Mouse (Mus musculus): ENCODE data around the gene Ppp1r14c. TPM values are rescaled to one million over a fixed set of nuclear protein-coding genes. Genes with fewer than 3 reads are reported as not detected.
"Not testable (repeated sequence)": the region's sequence is repeated elsewhere in the genome, so short reads cannot be mapped to it uniquely, and the experiment has no call there.

Gene Ppp1r14c
- total RNA-seq, 4 experiments from 2014 or later: 5.5 to 33.1 (median 13.5) TPM

DNA sequence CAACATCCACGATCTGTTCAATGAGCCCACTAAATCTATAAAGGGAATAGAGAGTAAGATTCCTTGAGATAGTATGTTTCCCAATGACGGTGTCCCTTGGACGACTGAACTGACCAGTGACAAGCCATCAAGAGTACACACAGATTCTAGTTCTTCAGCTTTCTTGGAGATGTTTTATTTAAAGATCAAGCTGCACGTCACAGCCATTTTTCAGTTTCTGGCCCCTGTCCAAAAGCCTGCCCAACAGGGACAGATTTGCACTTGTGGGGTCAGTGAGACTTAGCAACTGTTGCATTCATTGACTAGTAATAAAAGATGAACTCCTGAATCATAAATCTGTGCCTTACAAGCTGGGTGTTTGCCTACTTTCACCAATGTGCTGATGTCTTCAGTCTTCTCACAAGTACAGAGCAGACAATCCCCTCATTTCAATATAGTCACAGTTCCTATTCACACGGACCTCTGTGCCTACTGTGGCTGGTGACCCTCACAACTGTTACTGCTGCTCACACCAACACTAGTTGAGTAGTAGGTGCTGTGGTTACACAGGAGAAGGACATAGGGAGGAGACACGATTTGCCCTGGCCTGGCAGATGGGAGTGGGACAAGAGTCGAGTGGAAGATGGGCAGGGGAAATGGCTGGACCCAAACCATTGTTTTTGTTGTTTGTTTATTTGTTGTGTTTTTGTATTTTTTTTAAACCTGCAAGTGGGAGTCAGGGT lies 37.7 kb downstream of the Ppp1r14c start:
- peak; percentile 55 for DNase-seq

DNA sequence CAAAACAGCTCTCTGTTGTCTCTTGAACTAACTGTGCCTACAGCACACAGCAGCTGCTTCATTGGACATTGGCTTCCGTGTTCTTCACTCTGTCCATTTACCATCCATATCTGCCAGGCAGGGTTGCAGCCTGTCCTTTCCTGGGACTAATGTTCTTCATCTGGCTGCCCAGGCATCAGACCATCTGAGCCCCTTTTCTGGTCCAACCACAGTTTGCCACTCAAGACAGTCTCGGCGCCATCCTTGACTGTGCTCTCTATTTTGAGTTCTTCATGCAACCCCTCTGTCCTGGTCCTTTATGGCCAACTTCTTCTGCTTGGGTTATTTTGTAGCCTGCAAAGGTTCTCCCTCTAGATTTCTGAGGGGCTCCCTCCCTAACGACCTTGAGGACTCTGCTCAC lies 38.5 kb downstream of the Ppp1r14c start:
- DNase-seq: no peak

DNA sequence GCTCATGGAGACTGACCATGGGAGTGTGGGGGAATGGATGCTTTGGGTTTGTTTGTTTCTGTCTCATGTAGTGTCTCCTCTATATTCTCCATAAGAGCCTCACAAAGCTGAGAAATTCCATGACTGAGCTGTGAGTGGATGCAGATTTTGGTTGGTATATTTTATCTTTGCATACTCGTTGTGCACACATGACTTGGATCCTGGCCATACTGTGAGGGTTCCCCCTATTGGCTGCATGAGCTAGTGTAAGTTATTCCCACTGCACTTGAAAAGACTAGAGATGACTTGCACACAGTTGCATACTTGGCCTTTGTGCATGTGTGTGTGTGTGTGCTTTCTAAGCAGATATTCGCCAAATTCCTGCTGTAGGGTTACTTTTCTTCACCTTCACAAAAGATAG lies 40.4 kb downstream of the Ppp1r14c start:
- no peak for DNase-seq

DNA sequence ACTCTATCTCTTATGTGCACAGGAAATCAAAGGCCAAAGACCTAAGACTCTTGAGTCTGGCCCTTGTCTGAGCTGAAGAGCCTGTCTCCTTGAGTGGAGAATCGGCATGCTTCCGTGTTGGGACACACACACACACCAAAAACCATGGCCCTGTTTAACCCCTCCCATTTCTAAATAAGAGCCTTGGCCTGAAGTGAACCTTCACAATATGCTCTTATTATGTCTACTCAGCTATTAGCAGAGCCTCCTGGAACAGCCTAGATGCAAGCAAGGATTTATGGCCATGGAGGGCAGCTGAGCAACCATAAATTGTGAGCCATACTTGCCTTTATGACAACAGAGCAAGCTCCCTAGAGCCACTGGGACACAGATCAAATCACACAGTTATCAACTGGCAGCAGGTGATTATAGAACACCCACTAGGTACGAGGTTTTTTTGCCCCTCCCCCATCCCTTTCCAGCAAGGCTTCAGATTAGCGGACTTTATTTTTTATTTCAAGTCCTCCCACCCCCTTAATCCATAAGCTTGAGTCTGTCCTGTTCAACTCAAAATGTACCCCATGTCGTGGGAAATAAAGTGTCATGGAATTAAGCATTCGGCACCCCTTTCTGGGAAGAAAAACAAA lies 42.3 kb downstream of the Ppp1r14c start:
- peak; percentile 38 for DNase-seq

DNA sequence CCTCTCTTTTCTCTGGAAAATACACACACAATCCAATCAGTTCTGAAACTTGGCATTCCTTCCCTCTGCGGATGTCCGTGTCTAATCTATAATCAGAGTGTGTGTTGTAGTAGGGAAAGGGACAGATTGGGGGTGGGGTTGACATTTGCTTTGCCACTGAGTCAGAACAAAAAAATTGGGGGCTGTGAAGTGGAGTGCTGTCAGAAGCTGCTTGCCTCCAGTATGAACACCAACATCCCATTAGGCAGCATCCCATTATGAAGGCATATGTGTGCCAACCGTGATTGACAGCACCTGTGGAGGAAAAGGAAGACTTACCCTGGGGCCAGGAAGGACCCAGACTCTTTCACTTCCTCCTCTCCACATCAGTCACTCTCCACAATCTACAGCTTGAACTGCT lies 42.8 kb downstream of the Ppp1r14c start:
- no peak for DNase-seq

DNA sequence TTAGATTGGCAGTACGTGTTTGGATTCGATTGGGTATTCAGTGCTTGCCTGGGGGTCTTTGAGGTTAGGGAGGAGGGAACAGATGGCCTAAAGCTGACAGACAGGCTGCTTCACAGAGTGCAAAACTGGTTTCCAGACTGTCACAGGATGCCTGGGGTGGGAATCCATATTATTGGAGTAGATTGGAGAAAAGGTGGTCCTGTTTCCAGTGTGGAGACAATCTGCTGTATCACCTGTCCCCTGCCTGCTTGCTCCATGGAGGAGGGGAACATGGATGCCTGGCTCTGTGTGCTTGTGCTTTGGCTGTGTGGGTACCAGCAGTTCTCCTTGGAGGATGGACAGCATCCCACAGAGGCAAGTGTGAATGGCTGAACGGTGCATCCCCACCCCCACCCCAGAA lies 45.4 kb downstream of the Ppp1r14c start:
- DNase-seq: no peak

DNA sequence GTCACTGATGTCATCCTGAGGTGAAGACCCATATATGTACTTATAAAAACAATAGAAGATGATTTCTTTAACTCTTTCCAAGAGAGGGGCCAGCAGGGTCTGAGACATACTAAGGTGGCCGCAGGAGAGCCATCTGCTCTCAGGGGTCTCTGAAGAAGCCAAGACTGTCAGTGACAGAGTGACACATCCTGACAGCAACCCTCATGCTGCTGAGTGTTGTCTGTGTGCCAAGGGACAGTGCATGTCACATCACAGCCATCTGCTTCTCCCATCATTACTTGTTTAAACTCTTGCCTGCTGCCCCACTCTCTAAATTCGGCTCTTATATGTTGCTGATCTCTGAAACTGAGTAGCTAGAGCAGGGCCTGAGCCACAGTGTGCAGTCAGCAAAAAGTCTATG lies 45.8 kb downstream of the Ppp1r14c start:
- DNase-seq: no peak

DNA sequence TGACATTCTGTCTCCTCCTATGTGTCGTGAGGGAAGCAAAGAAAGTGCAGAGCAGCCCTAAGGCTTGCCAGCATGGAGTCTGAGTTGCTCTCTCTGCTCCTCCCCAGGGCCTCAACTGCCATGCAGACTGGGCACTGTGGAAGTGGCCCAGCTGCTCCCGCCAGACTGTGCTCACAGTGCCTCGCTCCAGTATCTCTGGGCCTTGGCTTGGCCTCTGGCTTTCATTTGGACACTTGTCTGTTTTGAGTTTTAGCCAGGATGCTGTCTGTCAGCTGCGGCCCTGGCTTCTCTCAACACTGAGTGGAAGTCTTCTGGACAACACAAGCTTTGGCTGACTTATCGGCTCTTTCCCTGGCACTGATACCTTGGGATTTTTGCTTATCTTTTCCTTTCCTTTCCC lies 49.0 kb downstream of the Ppp1r14c start:
- no peak for DNase-seq

DNA sequence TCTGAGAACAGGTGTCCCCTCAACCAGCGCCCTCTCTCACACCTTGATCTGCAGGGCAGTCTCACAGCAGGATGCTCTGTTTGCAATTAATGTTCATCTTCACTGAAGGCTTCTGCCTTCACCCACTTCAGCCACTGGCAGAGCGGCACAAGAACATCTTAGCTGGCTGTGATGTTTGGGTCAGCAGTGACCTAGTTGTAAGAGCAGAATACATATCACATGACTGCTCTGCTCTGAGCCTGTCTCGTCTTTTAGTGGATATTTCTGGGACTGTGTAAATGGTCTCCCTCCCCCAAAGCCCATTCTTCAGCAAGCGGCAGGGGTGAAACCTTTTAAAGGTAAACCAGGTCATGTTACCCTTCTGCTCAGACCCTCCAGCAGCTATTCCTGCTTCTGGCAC lies 50.7 kb downstream of the Ppp1r14c start:
- DNase-seq: no peak

DNA sequence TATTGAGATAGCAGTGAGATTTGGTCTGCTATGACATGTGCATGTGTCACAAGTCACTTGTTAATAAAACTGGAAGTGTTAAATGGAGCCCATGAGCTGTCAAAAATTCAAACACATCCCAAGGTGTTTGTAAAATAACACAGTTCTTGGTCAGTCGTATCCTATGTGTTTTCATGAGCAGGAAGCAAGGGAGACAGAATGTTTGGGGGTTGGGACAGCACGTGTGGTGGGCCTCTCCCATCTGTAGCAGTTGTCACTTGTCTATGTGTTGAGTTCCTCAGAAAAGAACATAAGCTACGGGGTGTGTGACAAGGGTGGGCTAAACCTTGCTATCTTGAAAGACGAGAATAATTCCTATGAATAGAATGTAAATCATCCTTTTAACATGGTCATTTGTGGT lies 51.6 kb downstream of the Ppp1r14c start:
- no peak for DNase-seq

DNA sequence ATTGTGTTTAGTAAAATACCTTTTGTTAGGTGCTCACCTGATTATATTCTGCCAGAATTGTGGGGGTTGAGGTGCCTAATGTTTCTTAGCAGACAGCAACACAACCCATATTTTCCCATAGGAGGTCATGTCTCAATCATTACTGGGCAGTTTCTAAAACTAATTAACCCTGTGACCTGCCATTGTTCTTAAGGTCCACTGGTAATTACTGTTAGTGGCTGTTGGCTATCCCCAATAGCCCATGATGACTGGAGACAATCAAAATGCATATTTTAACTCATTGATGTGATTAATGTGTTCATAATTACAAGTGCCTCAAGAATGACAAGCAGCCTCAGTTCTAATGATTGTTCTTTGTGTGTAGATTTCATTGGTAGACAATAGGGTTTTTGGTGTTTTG lies 58.2 kb downstream of the Ppp1r14c start:
- DNase-seq: no peak

DNA sequence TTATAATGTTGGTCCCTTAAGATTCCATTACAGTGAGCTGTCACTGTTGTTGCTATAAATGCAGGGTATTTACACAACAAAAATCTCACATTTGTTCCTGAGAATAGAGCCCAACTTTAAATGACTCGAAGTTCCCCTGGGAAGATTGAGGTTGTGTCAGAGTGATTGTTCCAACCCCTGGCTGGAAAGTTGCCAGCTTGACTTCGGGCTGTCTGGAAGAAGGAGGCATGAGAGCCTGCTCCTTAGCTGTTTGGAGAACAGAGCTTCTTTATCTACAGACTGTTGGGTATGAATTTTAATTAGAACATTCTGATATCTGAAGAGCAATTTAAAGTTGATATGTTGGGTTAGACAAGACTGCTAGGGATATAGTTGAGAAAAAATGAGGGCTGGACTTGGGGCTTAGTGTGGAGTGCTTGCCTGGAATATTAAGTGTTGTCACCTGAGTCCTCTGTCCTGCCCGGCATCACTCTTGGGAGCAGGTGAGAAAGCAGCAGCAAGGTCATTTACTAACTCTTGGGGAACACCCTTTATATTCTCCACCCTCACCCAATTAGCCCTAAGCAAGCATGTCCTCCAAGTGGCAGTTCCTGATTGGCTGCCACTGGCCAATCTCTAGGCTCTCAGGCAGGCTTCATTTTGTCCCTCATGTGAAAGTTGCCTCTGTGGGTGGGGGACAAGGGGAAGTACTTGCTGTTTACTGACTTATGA lies 62.0 kb downstream of the Ppp1r14c start:
- no peak for DNase-seq

DNA sequence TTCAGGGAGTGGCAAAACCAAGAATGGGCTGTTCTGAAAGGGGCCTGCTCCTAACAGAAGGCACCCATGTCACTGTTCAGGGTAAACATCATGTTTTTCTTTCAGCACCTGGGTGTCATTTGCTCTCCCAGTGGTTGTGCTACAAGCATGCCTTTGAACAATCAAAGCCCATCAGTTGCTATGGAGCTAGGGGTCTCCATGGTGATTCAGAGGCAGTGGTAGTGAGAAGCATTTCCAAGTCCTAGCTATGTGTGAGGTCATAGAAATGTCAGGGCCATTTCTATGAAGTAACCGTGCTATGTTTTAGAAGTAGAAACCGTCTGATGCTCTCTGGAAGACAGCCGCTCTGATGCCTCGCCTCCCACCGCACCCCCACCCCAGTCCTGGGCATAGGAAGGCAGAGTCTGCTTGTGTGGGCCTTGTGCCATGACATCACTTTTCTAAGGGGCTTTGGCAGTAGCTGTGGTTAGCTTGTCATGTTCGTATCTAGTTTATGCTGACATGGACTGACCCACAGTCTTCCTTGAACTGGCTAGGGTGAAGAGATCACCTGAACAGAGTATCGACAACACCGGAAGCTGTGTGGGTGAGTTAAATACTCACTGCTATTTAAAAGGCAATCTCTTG lies 69.1 kb downstream of the Ppp1r14c start:
- DNase-seq: peak; percentile 24

DNA sequence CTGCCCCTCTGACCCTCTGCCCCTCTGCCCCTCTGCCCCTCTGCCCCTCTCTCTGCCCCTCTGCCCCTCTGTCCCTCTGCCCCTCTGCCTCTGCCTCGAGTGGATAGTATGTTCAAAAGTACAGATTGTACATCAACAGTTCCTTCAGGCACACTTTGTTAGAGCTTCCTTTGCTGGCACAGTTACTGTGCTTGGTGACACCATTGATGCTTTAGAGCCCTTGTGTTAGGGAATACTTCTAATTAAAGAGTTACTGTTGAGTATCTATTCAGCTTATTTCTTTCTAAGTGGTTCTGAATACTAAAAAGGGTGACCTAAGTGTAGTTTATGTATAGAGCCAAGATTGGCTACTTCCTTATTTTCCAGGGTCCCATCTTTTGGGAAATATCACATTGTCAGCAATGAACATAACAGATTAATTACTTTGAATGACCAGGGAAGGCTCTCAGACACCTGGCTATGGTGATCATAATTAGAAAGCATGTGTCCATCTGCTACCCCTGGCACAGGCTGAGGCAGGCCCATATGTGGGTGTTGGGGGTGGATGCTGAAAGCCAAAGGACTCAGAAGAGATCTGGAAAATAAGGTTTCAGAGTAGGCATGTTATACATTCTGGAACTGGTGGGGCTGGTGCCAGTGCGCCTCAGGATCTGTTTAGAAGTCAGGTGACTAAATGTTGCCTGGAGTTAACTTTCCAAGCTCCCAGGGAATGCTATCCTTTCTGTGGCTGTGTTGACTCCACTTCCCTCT lies 75.0 kb downstream of the Ppp1r14c start:
- no peak for DNase-seq

DNA sequence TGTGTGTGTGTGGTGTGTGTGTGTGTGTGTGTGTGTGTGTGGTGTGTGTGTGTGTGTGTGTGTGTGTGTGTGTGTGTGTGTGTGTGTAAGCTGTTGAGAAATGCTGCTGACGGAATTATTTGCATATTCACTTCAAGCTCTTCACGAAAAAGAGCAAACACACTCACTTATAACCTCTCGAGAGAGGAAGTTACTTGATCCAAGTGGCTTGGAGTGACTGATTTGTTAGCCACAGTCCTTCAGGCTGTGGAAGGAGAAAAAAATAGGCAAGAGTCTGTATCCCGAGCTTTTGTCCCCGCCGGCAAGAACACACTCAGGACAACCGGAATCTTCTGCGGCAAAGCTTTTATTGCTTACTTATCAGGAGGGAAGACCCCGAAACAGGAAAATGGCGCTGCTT lies 80.9 kb downstream of the Ppp1r14c start:
- DNase-seq: not testable (repeated sequence)

DNA sequence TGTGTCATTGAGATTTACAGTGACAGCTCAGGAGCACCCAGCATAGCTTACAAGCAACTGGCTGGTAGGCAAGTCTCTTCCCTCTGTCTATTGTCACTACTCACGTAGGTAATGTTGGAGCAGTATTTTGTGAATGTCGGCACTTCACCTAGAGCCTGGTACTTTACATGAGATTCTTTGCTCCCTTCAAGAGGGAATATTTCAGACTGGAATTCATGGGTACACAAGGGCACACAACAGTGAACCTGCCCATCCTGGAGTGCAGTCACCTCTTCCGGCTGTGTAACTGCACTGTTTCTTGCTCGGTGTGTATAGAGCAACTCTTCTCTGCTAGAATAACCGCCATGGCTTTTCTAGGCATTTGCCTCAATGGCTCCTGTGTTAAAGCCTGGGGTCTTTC lies 82.8 kb downstream of the Ppp1r14c start:
- no peak for DNase-seq

DNA sequence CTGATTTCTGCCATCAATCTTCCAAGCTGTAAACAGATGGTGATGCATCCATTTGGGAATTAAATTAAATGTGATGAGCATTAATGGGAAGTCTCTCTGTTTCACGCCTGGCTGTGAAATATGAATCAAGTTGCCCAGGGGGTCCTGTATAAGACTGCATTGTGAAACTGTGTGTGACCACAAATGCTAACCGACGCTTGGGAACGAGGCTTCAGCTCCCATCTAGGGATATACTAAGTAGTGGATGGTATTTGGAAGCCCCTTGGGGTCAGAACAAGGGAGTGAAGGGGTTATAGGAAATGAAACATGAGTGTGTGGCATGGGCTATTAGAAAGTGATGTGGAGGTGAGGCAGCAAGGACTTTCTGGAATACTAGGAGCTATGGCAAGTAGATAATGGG lies 86.1 kb downstream of the Ppp1r14c start:
- DNase-seq: no peak

DNA sequence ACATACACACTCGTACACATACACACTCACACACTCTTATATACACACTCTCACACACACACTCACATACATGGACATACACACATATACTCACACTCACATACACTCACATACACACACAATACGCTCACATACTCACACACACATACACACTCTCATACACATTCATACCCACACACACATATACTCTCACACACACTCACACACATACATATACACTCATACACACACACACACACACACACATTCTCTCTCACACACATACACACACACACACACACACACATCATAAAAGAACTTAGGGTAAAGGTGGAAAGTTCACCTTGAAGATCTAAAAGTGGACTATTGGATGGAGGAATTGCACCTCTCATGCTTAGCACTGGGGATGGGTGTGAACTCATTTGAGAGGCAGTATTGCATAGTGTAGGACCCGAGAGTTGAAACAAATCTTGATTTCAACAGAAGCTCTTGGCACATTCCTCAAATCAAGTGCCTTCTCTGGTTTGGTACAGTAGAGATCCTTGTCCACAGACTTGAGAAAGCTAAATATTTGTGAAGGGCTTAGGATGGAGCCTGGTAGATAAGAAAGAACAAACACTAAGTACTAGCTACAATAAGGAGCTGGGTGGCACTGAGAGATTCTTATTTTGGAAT lies 87.1 kb downstream of the Ppp1r14c start:
- DNase-seq: no peak

DNA sequence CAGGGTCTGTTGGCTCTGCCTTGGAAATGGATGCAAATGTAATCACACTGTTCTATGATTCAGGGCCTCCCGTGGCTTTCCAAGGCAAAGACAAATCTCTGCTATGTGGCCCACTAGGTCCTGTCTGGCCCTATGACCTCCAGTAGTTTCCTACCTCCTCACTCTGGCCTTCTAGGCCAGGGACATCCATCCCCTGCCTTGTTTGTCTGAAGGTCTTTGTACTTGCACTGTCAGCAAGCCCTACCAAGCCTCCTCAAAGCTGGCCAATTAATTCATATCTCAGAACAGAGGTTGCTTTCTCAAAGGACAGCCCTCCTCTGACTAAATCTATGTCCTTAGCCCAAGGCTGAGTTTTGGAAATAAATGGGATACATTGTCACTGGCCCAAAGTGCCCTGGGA lies 92.8 kb downstream of the Ppp1r14c start:
- peak; percentile 83 for DNase-seq

DNA sequence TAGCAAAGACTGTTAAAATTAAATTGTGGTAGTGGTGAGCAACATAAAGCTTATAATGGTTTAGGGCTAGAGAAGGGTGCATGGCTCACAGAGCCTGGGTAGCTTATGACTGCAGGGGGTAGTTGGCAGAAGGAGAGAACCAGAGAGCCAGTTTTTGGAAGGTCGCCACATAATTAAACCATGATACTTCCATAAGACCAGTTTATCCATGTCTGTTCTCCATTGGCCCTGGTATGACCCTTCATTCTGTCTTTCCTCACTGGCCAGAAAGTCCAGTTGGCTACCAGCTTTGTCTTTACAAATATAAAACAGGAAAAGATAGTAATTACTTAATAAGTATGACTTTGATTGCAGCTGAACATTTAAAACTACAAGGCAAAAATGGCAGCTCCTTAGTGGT lies 95.0 kb downstream of the Ppp1r14c start:
- DNase-seq: no peak

DNA sequence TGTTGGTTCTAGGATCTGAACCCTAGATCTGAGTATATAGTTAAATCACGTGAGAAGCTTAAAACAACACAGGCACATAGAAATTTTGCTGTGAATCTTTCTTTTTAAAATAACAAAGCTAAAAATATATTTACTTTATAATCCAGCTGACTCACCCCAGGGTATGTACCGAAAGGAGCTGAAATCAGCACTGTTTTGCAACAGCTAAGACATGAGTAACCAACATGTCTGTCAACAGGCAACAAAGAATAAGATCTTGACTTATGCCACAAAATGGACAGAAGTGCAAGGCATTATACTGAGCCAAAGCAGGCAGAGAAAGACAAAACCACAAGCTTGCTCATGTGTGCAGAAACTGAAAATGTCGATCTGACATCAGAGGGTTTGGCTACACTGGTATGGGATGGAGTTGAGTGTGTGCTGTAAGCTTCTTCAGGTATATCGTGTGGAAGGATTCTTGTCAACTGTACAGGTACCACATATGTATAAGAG lies 100.3 kb downstream of the Ppp1r14c start:
- no peak for DNase-seq

DNA sequence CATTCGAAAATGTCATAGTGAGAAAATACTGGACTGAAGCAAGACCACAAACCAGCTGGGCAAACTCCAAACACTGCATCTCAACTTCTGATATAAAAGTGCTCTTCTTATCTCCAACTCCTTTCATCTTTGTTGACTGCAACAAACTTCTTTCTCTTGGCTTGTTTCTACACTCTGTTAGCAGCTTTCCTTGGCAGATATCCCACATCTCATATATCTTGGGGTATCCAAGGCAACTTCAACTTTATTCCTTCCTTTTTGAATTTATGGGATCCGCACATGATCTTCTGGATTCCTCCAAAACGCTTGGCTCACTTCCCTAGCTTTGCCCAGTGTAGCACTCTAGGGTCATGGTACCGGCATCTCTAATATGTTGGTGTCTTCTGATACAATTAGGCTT lies 102.7 kb downstream of the Ppp1r14c start:
- no peak for DNase-seq
